Mouse (Mus musculus) stomach, embryonic 15.5 days (tissue): ENCODE measurements around the gene Arl15. TPM values are rescaled to one million over a fixed set of nuclear protein-coding genes. Genes with fewer than 3 reads are reported as not detected.

Source experiments
- ATAC-seq: fragments of 200-750 bp; cut with Nextera tagmentation; 2 replicates; pipeline ENCODE4 v1.8.0; 2017; ENCODE audit warnings: low read depth, moderate number of reproducible peaks, moderate TSS enrichment; ENCODE audit not compliant: insufficient read depth, low FRiP score
- H3K27ac ChIP-seq: fragments of 300-500 bp; sonication (generic); 2 replicates; pipeline ENCODE4 v1.5.1; 2015; ENCODE audit warnings: mild to moderate bottlenecking, inconsistent platforms
- H3K27me3 ChIP-seq: fragments of 300-500 bp; sonication (generic); replicated peaks from 2 replicates; pipeline ENCODE4 v1.6.1; 2015; ENCODE audit warnings: inconsistent platforms
- H3K36me3 ChIP-seq: fragments of 300-500 bp; sonication (generic); 2 replicates; pipeline ENCODE4 v1.6.1; 2015; ENCODE audit warnings: inconsistent platforms
- H3K4me1 ChIP-seq: fragments of 300-500 bp; sonication (generic); 2 replicates; pipeline ENCODE4 v1.6.1; 2015; ENCODE audit warnings: inconsistent platforms
- H3K4me2 ChIP-seq: fragments of 300-500 bp; sonication (generic); 2 replicates; pipeline ENCODE4 v1.6.1; 2015; ENCODE audit warnings: mild to moderate bottlenecking, inconsistent platforms
- H3K4me3 ChIP-seq: fragments of 300-500 bp; sonication (generic); replicated peaks from 2 replicates; pipeline ENCODE4 v1.5.1; 2015; ENCODE audit warnings: inconsistent platforms
- H3K9ac ChIP-seq: fragments of 300-500 bp; sonication (generic); 2 replicates; pipeline ENCODE4 v1.6.1; 2015; ENCODE audit warnings: inconsistent platforms
- H3K9me3 ChIP-seq: fragments of 300-500 bp; sonication (generic); 2 replicates; pipeline ENCODE4 v1.6.1; 2016; ENCODE audit warnings: inconsistent platforms
- WGBS: fragments of 180-500 bp; shearing (Covaris S2); methylation state at CpG from one replicate; pipeline ENCODE4 v1.1.7; 2015; 5-methylcytosine and 5-hydroxymethylcytosine counted together
- polyA plus RNA-seq: library from polyadenylated mRNA; unstranded; fragments of >200 nt; fragmentation: Nextera tagmentation; extraction: Ambion mirVana; gene quantifications from 2 replicates; pipeline ENCODE4 v1.2.1, GENCODE M21; 2015

Gene Arl15
- polyA plus RNA-seq, 1 experiment from 2014 or later, result 6.7 TPM

- WGBS, result 32% methylated on average over 6 of the region's 6 CpGs
- no peaks in the 10 kb centered on the region for H3K27me3 ChIP-seq
- ATAC-seq, result no peak
- H3K4me1 ChIP-seq, result no peaks in the 10 kb centered on the region
- H3K9ac ChIP-seq, result no peak overlapping the region
- H3K4me3 ChIP-seq, result no peak overlapping the region
- H3K4me2 ChIP-seq, result no peak overlapping the region
- H3K27ac ChIP-seq, result no peak overlapping the region
- H3K9me3 ChIP-seq, result no peaks in the 10 kb centered on the region
- H3K36me3 ChIP-seq, result no peaks in the 10 kb centered on the region
These were observed 189.3 kb downstream of the Arl15 start for GRCm38 (mm10) chr13:113983633-113984032.

- 96% methylated on average over 4 of the region's 4 CpGs for WGBS
- H3K36me3 ChIP-seq, result no peaks in the 10 kb centered on the region
- H3K9ac ChIP-seq, result no peak overlapping the region
- no peak overlapping the region for H3K4me2 ChIP-seq
- no peaks in the 10 kb centered on the region for H3K9me3 ChIP-seq
- H3K27ac ChIP-seq, result no peak overlapping the region
- no peaks in the 10 kb centered on the region for H3K27me3 ChIP-seq
- no peak overlapping the region for H3K4me3 ChIP-seq
- H3K4me1 ChIP-seq, result no peaks in the 10 kb centered on the region
- no peak for ATAC-seq
These were observed 190.2 kb downstream of the Arl15 start for GRCm38 (mm10) chr13:113984491-113984890.

GRCm38 (mm10) chr13:113986864-113987562, 192.7 kb downstream of the Arl15 start:
- Histone ChIP-seq H3K4me3 (no peak overlapping the region), H3K36me3 (no peaks in the 10 kb centered on the region), H3K4me1 (no peaks in the 10 kb centered on the region), H3K27ac (no peak overlapping the region), H3K27me3 (no peaks in the 10 kb centered on the region), H3K9me3 (no peaks in the 10 kb centered on the region), H3K9ac (no peak overlapping the region), H3K4me2 (no peak overlapping the region)
- ATAC-seq, result no peak
- 87% methylated on average over 13 of the region's 13 CpGs for WGBS

- Histone ChIP-seq H3K36me3 (no peaks in the 10 kb centered on the region), H3K4me3 (no peak overlapping the region), H3K4me1 (no peaks in the 10 kb centered on the region), H3K27ac (no peak overlapping the region), H3K9ac (no peak overlapping the region), H3K27me3 (no peaks in the 10 kb centered on the region), H3K4me2 (no peak overlapping the region), H3K9me3 (no peaks in the 10 kb centered on the region)
- no peak for ATAC-seq
- WGBS, result 87% methylated on average over 3 of the region's 3 CpGs
These were observed 195.9 kb downstream of the Arl15 start for GRCm38 (mm10) chr13:113990247-113990646.

GRCm38 (mm10) chr13:113990701-113991100, 196.4 kb downstream of the Arl15 start:
- ATAC-seq, result no peak
- no peaks in the 10 kb centered on the region for H3K36me3 ChIP-seq
- H3K4me1 ChIP-seq, result no peaks in the 10 kb centered on the region
- H3K4me2 ChIP-seq, result no peak overlapping the region
- no peaks in the 10 kb centered on the region for H3K27me3 ChIP-seq
- no peak overlapping the region for H3K27ac ChIP-seq
- no peak overlapping the region for H3K9ac ChIP-seq
- WGBS, result 78% methylated on average over 10 of the region's 10 CpGs
- H3K9me3 ChIP-seq, result no peaks in the 10 kb centered on the region
- H3K4me3 ChIP-seq, result no peak overlapping the region

- Histone ChIP-seq H3K9me3 (no peaks in the 10 kb centered on the region), H3K27ac (no peak overlapping the region), H3K4me1 (no peaks in the 10 kb centered on the region), H3K9ac (no peak overlapping the region), H3K36me3 (no peaks in the 10 kb centered on the region), H3K4me3 (no peak overlapping the region), H3K4me2 (no peak overlapping the region), H3K27me3 (no peaks in the 10 kb centered on the region)
- no peak for ATAC-seq
- WGBS, result 91% methylated on average over 2 of the region's 2 CpGs
These were observed 198.8 kb downstream of the Arl15 start for GRCm38 (mm10) chr13:113993066-113993465.

GRCm38 (mm10) chr13:113994586-113994985, 200.3 kb downstream of the Arl15 start:
- Histone ChIP-seq H3K4me3 (no peak overlapping the region), H3K4me1 (no peaks in the 10 kb centered on the region), H3K4me2 (no peak overlapping the region), H3K9ac (no peak overlapping the region), H3K9me3 (no peaks in the 10 kb centered on the region), H3K27me3 (no peaks in the 10 kb centered on the region), H3K36me3 (no peaks in the 10 kb centered on the region), H3K27ac (no peak overlapping the region)
- no peak for ATAC-seq
- WGBS, result 81% methylated on average over 6 of the region's 6 CpGs

GRCm38 (mm10) chr13:113995490-113996236, 201.4 kb downstream of the Arl15 start:
- Histone ChIP-seq H3K9ac (no peak overlapping the region), H3K27me3 (no peaks in the 10 kb centered on the region), H3K4me3 (no peak overlapping the region), H3K4me2 (no peak overlapping the region), H3K9me3 (no peaks in the 10 kb centered on the region), H3K4me1 (no peaks in the 10 kb centered on the region), H3K27ac (no peak overlapping the region), H3K36me3 (no peaks in the 10 kb centered on the region)
- WGBS, result 50% methylated on average over 9 of the region's 9 CpGs
- ATAC-seq, result no peak

- Histone ChIP-seq H3K9ac (no peak overlapping the region), H3K36me3 (no peaks in the 10 kb centered on the region), H3K27me3 (no peaks in the 10 kb centered on the region), H3K9me3 (no peaks in the 10 kb centered on the region), H3K27ac (no peak overlapping the region), H3K4me3 (no peak overlapping the region), H3K4me1 (no peaks in the 10 kb centered on the region), H3K4me2 (no peak overlapping the region)
- WGBS, result 92% methylated on average over 12 of the region's 12 CpGs
- ATAC-seq, result no peak
These were observed 204.5 kb downstream of the Arl15 start for GRCm38 (mm10) chr13:113998811-113999210.

- 59% methylated on average over 10 of the region's 10 CpGs for WGBS
- Histone ChIP-seq H3K9ac (no peak overlapping the region), H3K4me2 (no peak overlapping the region), H3K4me1 (no peaks in the 10 kb centered on the region), H3K9me3 (no peaks in the 10 kb centered on the region), H3K27me3 (no peaks in the 10 kb centered on the region), H3K36me3 (no peaks in the 10 kb centered on the region), H3K27ac (no peak overlapping the region), H3K4me3 (no peak overlapping the region)
- ATAC-seq, result no peak
These were observed 209.2 kb downstream of the Arl15 start for GRCm38 (mm10) chr13:114003463-114003862.

GRCm38 (mm10) chr13:114004191-114004590, 209.9 kb downstream of the Arl15 start:
- Histone ChIP-seq H3K4me3 (no peak overlapping the region), H3K4me2 (no peak overlapping the region), H3K27me3 (no peaks in the 10 kb centered on the region), H3K27ac (no peak overlapping the region), H3K4me1 (no peaks in the 10 kb centered on the region), H3K9ac (no peak overlapping the region), H3K9me3 (no peaks in the 10 kb centered on the region), H3K36me3 (no peaks in the 10 kb centered on the region)
- no peak for ATAC-seq
- 43% methylated on average over 6 of the region's 6 CpGs for WGBS

- Histone ChIP-seq H3K9me3 (no peaks in the 10 kb centered on the region), H3K4me2 (no peak overlapping the region), H3K27ac (no peak overlapping the region), H3K27me3 (no peaks in the 10 kb centered on the region), H3K36me3 (no peaks in the 10 kb centered on the region), H3K9ac (no peak overlapping the region), H3K4me3 (no peak overlapping the region), H3K4me1 (no peaks in the 10 kb centered on the region)
- ATAC-seq, result no peak
- 74% methylated on average over 9 of the region's 9 CpGs for WGBS
These were observed 215.5 kb downstream of the Arl15 start for GRCm38 (mm10) chr13:114009786-114010185.
